Mouse (Mus musculus): ENCODE measurements at regions not wholly inside any gene's neighbourhood (a gene's known extent, or its start where the extent isn't known, plus 50 kb on each side); places are given as distances from the start of the nearest gene placed in this dataset.

GRCm38 (mm10) chr12:9862301-9862700 is 292.4 kb downstream of the Osr1 start:
- H3K4me1 ChIP-seq (replicated peaks; ENCODE audit: control insufficient read depth, insufficient read depth, low read length) = no peaks in the 10 kb centered on the region
- H3K9me3 ChIP-seq (ENCODE audit: control insufficient read depth, low read length) = no peaks in the 10 kb centered on the region
- DNase-seq (ENCODE audit: low spot score) (no peak), ATAC-seq (ENCODE audit: low FRiP score) (no peak)
- no peaks in the 10 kb centered on the region for H3K27me3 ChIP-seq (ENCODE audit: control insufficient read depth, insufficient read depth, low read length)
- H3K36me3 ChIP-seq (replicated peaks; ENCODE audit: control insufficient read depth, insufficient read depth) = no peaks in the 10 kb centered on the region
- H3K9ac ChIP-seq = no peak overlapping the region
- no peak overlapping the region for H3K27ac ChIP-seq
- no peak overlapping the region for H3K4me2 ChIP-seq (replicated peaks)
- 85% methylated on average over 1 of the region's 1 CpGs for WGBS
- H3K4me3 ChIP-seq (replicated peaks; ENCODE audit: low read length) = no peak overlapping the region

GRCm38 (mm10) chr12:9872236-9872635 is 302.3 kb downstream of the Osr1 start:
- Histone ChIP-seq H3K27me3 (ENCODE audit: control insufficient read depth, insufficient read depth, low read length) (no peaks in the 10 kb centered on the region), H3K4me3 (replicated peaks; ENCODE audit: low read length) (no peak overlapping the region), H3K36me3 (replicated peaks; ENCODE audit: control insufficient read depth, insufficient read depth) (no peaks in the 10 kb centered on the region), H3K9ac (no peak overlapping the region), H3K4me2 (replicated peaks) (no peak overlapping the region), H3K4me1 (replicated peaks; ENCODE audit: control insufficient read depth, insufficient read depth, low read length) (no peaks in the 10 kb centered on the region), H3K9me3 (ENCODE audit: control insufficient read depth, low read length) (no peaks in the 10 kb centered on the region), H3K27ac (no peak overlapping the region)
- 87% methylated on average over 4 of the region's 4 CpGs for WGBS
- ATAC-seq (ENCODE audit: low FRiP score) = no peak
- no peak for DNase-seq (ENCODE audit: low spot score)

- no peak overlapping the region for H3K4me3 ChIP-seq (replicated peaks; ENCODE audit: low read length)
- no peaks in the 10 kb centered on the region for H3K9me3 ChIP-seq (ENCODE audit: control insufficient read depth, low read length)
- no peak for DNase-seq (ENCODE audit: low spot score)
- no peaks in the 10 kb centered on the region for H3K4me1 ChIP-seq (replicated peaks; ENCODE audit: control insufficient read depth, insufficient read depth, low read length)
- H3K4me2 ChIP-seq (replicated peaks) = no peak overlapping the region
- WGBS = 100% methylated on average over 1 of the region's 1 CpGs
- no peak overlapping the region for H3K9ac ChIP-seq
- H3K27me3 ChIP-seq (ENCODE audit: control insufficient read depth, insufficient read depth, low read length) = no peaks in the 10 kb centered on the region
- H3K27ac ChIP-seq = no peak overlapping the region
- no peaks in the 10 kb centered on the region for H3K36me3 ChIP-seq (replicated peaks; ENCODE audit: control insufficient read depth, insufficient read depth)
- ATAC-seq (ENCODE audit: low FRiP score) = no peak
Measured at GRCm38 (mm10) chr12:9873214-9873613, 303.3 kb downstream of the Osr1 start.

- WGBS = 90% methylated on average over 2 of the region's 2 CpGs
Measured at GRCm38 (mm10) chr12:9874823-9875222, 304.9 kb downstream of the Osr1 start.

GRCm38 (mm10) chr12:9881953-9882623 is 312.2 kb downstream of the Osr1 start:
- Histone ChIP-seq H3K4me3 (replicated peaks; ENCODE audit: low read length) (no peak overlapping the region), H3K4me1 (replicated peaks; ENCODE audit: control insufficient read depth, insufficient read depth, low read length) (no peaks in the 10 kb centered on the region), H3K9ac (no peak overlapping the region), H3K36me3 (replicated peaks; ENCODE audit: control insufficient read depth, insufficient read depth) (no peaks in the 10 kb centered on the region), H3K9me3 (ENCODE audit: control insufficient read depth, low read length) (no peaks in the 10 kb centered on the region), H3K27ac (no peak overlapping the region), H3K4me2 (replicated peaks) (no peak overlapping the region), H3K27me3 (ENCODE audit: control insufficient read depth, insufficient read depth, low read length) (no peaks in the 10 kb centered on the region)
- 97% methylated on average over 2 of the region's 2 CpGs for WGBS
- ATAC-seq (ENCODE audit: low FRiP score) = no peak
- no peak for DNase-seq (ENCODE audit: low spot score)

More at GRCm38 (mm10) chr12:9874823-9875222, 304.9 kb downstream of the Osr1 start:
- DNase-seq (ENCODE audit: low spot score) (no peak), ATAC-seq (ENCODE audit: low FRiP score) (no peak)
- Histone ChIP-seq H3K4me1 (replicated peaks; ENCODE audit: control insufficient read depth, insufficient read depth, low read length) (no peaks in the 10 kb centered on the region), H3K27ac (no peak overlapping the region), H3K36me3 (replicated peaks; ENCODE audit: control insufficient read depth, insufficient read depth) (no peaks in the 10 kb centered on the region), H3K9me3 (ENCODE audit: control insufficient read depth, low read length) (no peaks in the 10 kb centered on the region), H3K9ac (no peak overlapping the region), H3K27me3 (ENCODE audit: control insufficient read depth, insufficient read depth, low read length) (no peaks in the 10 kb centered on the region), H3K4me2 (replicated peaks) (no peak overlapping the region), H3K4me3 (replicated peaks; ENCODE audit: low read length) (no peak overlapping the region)

- Histone ChIP-seq H3K4me3 (replicated peaks; ENCODE audit: low read length) (no peak overlapping the region), H3K27ac (no peak overlapping the region), H3K4me2 (replicated peaks) (no peak overlapping the region), H3K9me3 (ENCODE audit: control insufficient read depth, low read length) (no peaks in the 10 kb centered on the region), H3K27me3 (ENCODE audit: control insufficient read depth, insufficient read depth, low read length) (no peaks in the 10 kb centered on the region), H3K9ac (no peak overlapping the region), H3K4me1 (replicated peaks; ENCODE audit: control insufficient read depth, insufficient read depth, low read length) (no peaks in the 10 kb centered on the region), H3K36me3 (replicated peaks; ENCODE audit: control insufficient read depth, insufficient read depth) (no peaks in the 10 kb centered on the region)
- DNase-seq (ENCODE audit: low spot score) = no peak
- 64% methylated on average over 1 of the region's 1 CpGs for WGBS
- ATAC-seq (ENCODE audit: low FRiP score) = no peak
Measured at GRCm38 (mm10) chr12:9883037-9883730, 313.3 kb downstream of the Osr1 start.

GRCm38 (mm10) chr12:9894521-9894920 is 324.6 kb downstream of the Osr1 start:
- Histone ChIP-seq H3K9ac (no peak overlapping the region), H3K27ac (no peak overlapping the region), H3K4me3 (replicated peaks; ENCODE audit: low read length) (no peak overlapping the region), H3K27me3 (ENCODE audit: control insufficient read depth, insufficient read depth, low read length) (no peaks in the 10 kb centered on the region), H3K4me2 (replicated peaks) (no peak overlapping the region), H3K36me3 (replicated peaks; ENCODE audit: control insufficient read depth, insufficient read depth) (no peaks in the 10 kb centered on the region), H3K9me3 (ENCODE audit: control insufficient read depth, low read length) (no peaks in the 10 kb centered on the region), H3K4me1 (replicated peaks; ENCODE audit: control insufficient read depth, insufficient read depth, low read length) (no peaks in the 10 kb centered on the region)
- 77% methylated on average over 2 of the region's 2 CpGs for WGBS
- ATAC-seq (ENCODE audit: low FRiP score) = no peak
- no peak for DNase-seq (ENCODE audit: low spot score)

GRCm38 (mm10) chr12:9897980-9898379 is 328.1 kb downstream of the Osr1 start:
- ATAC-seq (ENCODE audit: low FRiP score) (no peak), DNase-seq (ENCODE audit: low spot score) (no peak)
- H3K4me1 ChIP-seq (replicated peaks; ENCODE audit: control insufficient read depth, insufficient read depth, low read length) = no peaks in the 10 kb centered on the region
- H3K9me3 ChIP-seq (ENCODE audit: control insufficient read depth, low read length) = no peaks in the 10 kb centered on the region
- H3K4me2 ChIP-seq (replicated peaks) = no peak overlapping the region
- H3K9ac ChIP-seq = no peak overlapping the region
- H3K36me3 ChIP-seq (replicated peaks; ENCODE audit: control insufficient read depth, insufficient read depth) = no peaks in the 10 kb centered on the region
- 88% methylated on average over 6 of the region's 6 CpGs for WGBS
- H3K27me3 ChIP-seq (ENCODE audit: control insufficient read depth, insufficient read depth, low read length) = no peaks in the 10 kb centered on the region
- H3K4me3 ChIP-seq (replicated peaks; ENCODE audit: low read length) = no peak overlapping the region
- no peak overlapping the region for H3K27ac ChIP-seq

GRCm38 (mm10) chr12:9898420-9898819 is 328.5 kb downstream of the Osr1 start:
- ATAC-seq (ENCODE audit: low FRiP score) = no peak
- DNase-seq (ENCODE audit: low spot score) = no peak
- no peak overlapping the region for H3K4me2 ChIP-seq (replicated peaks)
- H3K9me3 ChIP-seq (ENCODE audit: control insufficient read depth, low read length) = no peaks in the 10 kb centered on the region
- H3K27me3 ChIP-seq (ENCODE audit: control insufficient read depth, insufficient read depth, low read length) = no peaks in the 10 kb centered on the region
- no peaks in the 10 kb centered on the region for H3K36me3 ChIP-seq (replicated peaks; ENCODE audit: control insufficient read depth, insufficient read depth)
- H3K9ac ChIP-seq = no peak overlapping the region
- H3K27ac ChIP-seq = no peak overlapping the region
- 67% methylated on average over 3 of the region's 3 CpGs for WGBS
- no peak overlapping the region for H3K4me3 ChIP-seq (replicated peaks; ENCODE audit: low read length)
- H3K4me1 ChIP-seq (replicated peaks; ENCODE audit: control insufficient read depth, insufficient read depth, low read length) = no peaks in the 10 kb centered on the region
